Mouse (Mus musculus): Measurements from ENCODE around the gene Tmigd3.
A peak's percentile ranks its signal among the peaks of the same experiment; 100 is the strongest.

The Tmigd3 gene

GRCm38 (mm10) chr3:105877252-105877803 is 6.6 kb downstream of the Tmigd3 start:
- DNase-seq: no peak

- DNase-seq: no peak
Observed at GRCm38 (mm10) chr3:105877919-105878318, 7.2 kb downstream of the Tmigd3 start.

GRCm38 (mm10) chr3:105878751-105879150 is 8.0 kb downstream of the Tmigd3 start:
- no peak for DNase-seq

GRCm38 (mm10) chr3:105880419-105880818 is 9.7 kb downstream of the Tmigd3 start:
- no peak for DNase-seq

GRCm38 (mm10) chr3:105882105-105882504 is 11.4 kb downstream of the Tmigd3 start:
- no peak for DNase-seq

- DNase-seq: no peak
Observed at GRCm38 (mm10) chr3:105883111-105883510, 12.4 kb downstream of the Tmigd3 start.

- DNase-seq: no peak
Observed at GRCm38 (mm10) chr3:105888961-105889360, 18.3 kb downstream of the Tmigd3 start.

- no peak for DNase-seq
Observed at GRCm38 (mm10) chr3:105890220-105890619, 19.5 kb downstream of the Tmigd3 start.

GRCm38 (mm10) chr3:105891141-105891540 is 20.4 kb downstream of the Tmigd3 start:
- no peak for DNase-seq

- DNase-seq: peak; percentile 68
Observed at GRCm38 (mm10) chr3:105891760-105892571, 21.3 kb downstream of the Tmigd3 start.

- DNase-seq: no peak
Observed at GRCm38 (mm10) chr3:105892572-105893495, 22.1 kb downstream of the Tmigd3 start.

GRCm38 (mm10) chr3:105893941-105894391 is 23.3 kb downstream of the Tmigd3 start:
- peak; percentile 52 for DNase-seq

- peak; percentile 94 for DNase-seq
Observed at GRCm38 (mm10) chr3:105894601-105895592, 24.2 kb downstream of the Tmigd3 start.

GRCm38 (mm10) chr3:105896811-105897210 is 26.1 kb downstream of the Tmigd3 start:
- no peak for DNase-seq

- DNase-seq: no peak
Observed at GRCm38 (mm10) chr3:105898325-105898724, 27.6 kb downstream of the Tmigd3 start.

GRCm38 (mm10) chr3:105898861-105899260 is 28.2 kb downstream of the Tmigd3 start:
- no peak for DNase-seq

GRCm38 (mm10) chr3:105899394-105900147 is 28.9 kb downstream of the Tmigd3 start:
- peak; percentile 89 for DNase-seq

GRCm38 (mm10) chr3:105900266-105900665 is 29.6 kb downstream of the Tmigd3 start:
- no peak for DNase-seq

- no peak for DNase-seq
Observed at GRCm38 (mm10) chr3:105900716-105901115, 30.0 kb downstream of the Tmigd3 start.

GRCm38 (mm10) chr3:105901468-105901867 is 30.8 kb downstream of the Tmigd3 start:
- no peak for DNase-seq

GRCm38 (mm10) chr3:105904213-105904612 is 33.5 kb downstream of the Tmigd3 start:
- DNase-seq: no peak
